Mouse (Mus musculus) neural tube, embryonic 11.5 days (tissue): ENCODE results near the gene Grm4. TPM values are rescaled to one million over a fixed set of nuclear protein-coding genes. Genes with fewer than 3 reads are reported as not detected.

Experiments used
- ATAC-seq: fragments of 200-750 bp; cut with Nextera tagmentation; 2 replicates; pipeline ENCODE4 v1.8.0; 2017; ENCODE audit warnings: moderate number of reproducible peaks, mild to moderate bottlenecking, moderate TSS enrichment, moderate library complexity; ENCODE audit not compliant: insufficient read depth, low FRiP score, low TSS enrichment
- DNase-seq: peaks from one replicate; pipeline ENCODE4 v3.0.0-alpha.2; 2015; ENCODE audit warnings: low spot score
- H3K27ac ChIP-seq: fragments of 300-500 bp; sonication (generic); 2 replicates; pipeline ENCODE4 v1.5.1; 2014; ENCODE audit warnings: low read depth, mild to moderate bottlenecking, low read length
- H3K27me3 ChIP-seq: fragments of 300-500 bp; sonication (generic); 2 replicates; pipeline ENCODE4 v1.6.1; 2014; ENCODE audit warnings: mild to moderate bottlenecking, low read length, mixed read lengths; ENCODE audit not compliant: control insufficient read depth, insufficient read depth
- H3K36me3 ChIP-seq: fragments of 300-500 bp; sonication (generic); 2 replicates; pipeline ENCODE4 v1.6.1; 2014; ENCODE audit warnings: mild to moderate bottlenecking, low read length, moderate library complexity, mixed read lengths; ENCODE audit not compliant: control insufficient read depth, insufficient read depth
- H3K4me1 ChIP-seq: fragments of 300-500 bp; sonication (generic); 2 replicates; pipeline ENCODE4 v1.6.1; 2014; ENCODE audit warnings: low read length, mixed read lengths; ENCODE audit not compliant: control insufficient read depth, insufficient read depth
- H3K4me2 ChIP-seq: fragments of 300-500 bp; sonication (generic); 2 replicates; pipeline ENCODE4 v1.6.1; 2014; ENCODE audit warnings: low read depth, mild to moderate bottlenecking, moderate library complexity
- H3K4me3 ChIP-seq: fragments of 300-500 bp; sonication (generic); 2 replicates; pipeline ENCODE4 v1.5.1; 2014; ENCODE audit warnings: low read depth, low read length
- H3K9ac ChIP-seq: fragments of 300-500 bp; sonication (generic); 2 replicates; pipeline ENCODE4 v1.6.1; 2014; ENCODE audit warnings: mild to moderate bottlenecking, low read length
- H3K9me3 ChIP-seq: fragments of 300-500 bp; sonication (generic); 2 replicates; pipeline ENCODE4 v1.6.1; 2016; ENCODE audit warnings: low read length; ENCODE audit not compliant: control insufficient read depth
- WGBS: fragments of 180-500 bp; shearing (Covaris S2); extraction: QIAGEN DNeasy Blood & Tissue Kit; methylation state at CpG from one replicate; pipeline ENCODE4 v1.1.7; 2014; 5-methylcytosine and 5-hydroxymethylcytosine counted together
- polyA plus RNA-seq: library from polyadenylated mRNA; unstranded; fragments of >200 nt; fragmentation: Nextera tagmentation; extraction: Ambion mirVana; gene quantifications from 2 replicates; pipeline ENCODE4 v1.2.1, GENCODE M21; 2014

Grm4 gene
- polyA plus RNA-seq, 1 experiment from 2014 or later = 2.5 TPM

- no peaks in the 10 kb centered on the region for H3K36me3 ChIP-seq
- no peak overlapping the region for H3K9ac ChIP-seq
- H3K27ac ChIP-seq = no peak overlapping the region
- peaks cover 4% of the 10 kb centered on the region; the same call in 1 of the 2 replicates for H3K4me1 ChIP-seq
- WGBS = 79% methylated on average over 7 of the region's 7 CpGs
- no peak overlapping the region for H3K4me2 ChIP-seq
- DNase-seq (no peak), ATAC-seq (no peak)
- no peaks in the 10 kb centered on the region for H3K9me3 ChIP-seq
- no peak overlapping the region for H3K4me3 ChIP-seq
- H3K27me3 ChIP-seq = no peaks in the 10 kb centered on the region
These were observed 26.1 kb downstream of the Grm4 start for GRCm38 (mm10) chr17:27495008-27495540.

DNA sequence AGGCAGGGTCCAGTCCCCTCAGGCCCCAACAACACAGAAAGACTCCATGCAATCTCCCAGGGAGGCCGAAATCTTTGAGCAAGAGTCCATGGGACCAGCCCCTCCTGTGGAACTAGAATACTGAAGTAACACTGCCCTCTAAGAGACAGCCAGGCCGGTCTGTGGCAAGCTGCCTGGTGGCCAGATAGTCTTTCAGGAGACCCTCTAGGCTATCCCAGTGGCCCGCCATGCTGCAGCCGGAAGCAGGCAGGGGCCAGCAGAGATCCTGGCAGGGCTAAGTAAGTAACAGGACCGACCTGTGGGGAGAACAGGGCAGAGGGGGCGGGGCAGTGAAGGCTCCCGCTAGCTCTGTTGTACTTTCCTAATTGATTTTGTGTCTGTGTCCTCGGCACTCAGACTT lies 27.2 kb downstream of the Grm4 start:
- Histone ChIP-seq H3K27me3 (no peaks in the 10 kb centered on the region), H3K4me1 (no peaks in the 10 kb centered on the region), H3K4me2 (no peak overlapping the region), H3K36me3 (no peaks in the 10 kb centered on the region), H3K9ac (no peak overlapping the region), H3K27ac (no peak overlapping the region), H3K9me3 (no peaks in the 10 kb centered on the region), H3K4me3 (no peak overlapping the region)
- 41% methylated on average over 8 of the region's 8 CpGs for WGBS
- DNase-seq (no peak), ATAC-seq (no peak)

- no peaks in the 10 kb centered on the region for H3K9me3 ChIP-seq
- DNase-seq (no peak), ATAC-seq (no peak)
- H3K4me3 ChIP-seq = no peak overlapping the region
- H3K27ac ChIP-seq = no peak overlapping the region
- no peaks in the 10 kb centered on the region for H3K27me3 ChIP-seq
- WGBS = 89% methylated on average over 4 of the region's 4 CpGs
- H3K36me3 ChIP-seq = no peaks in the 10 kb centered on the region
- H3K4me2 ChIP-seq = no peak overlapping the region
- H3K9ac ChIP-seq = no peak overlapping the region
- H3K4me1 ChIP-seq = no peaks in the 10 kb centered on the region
These were observed 27.8 kb downstream of the Grm4 start for GRCm38 (mm10) chr17:27493389-27493788.

- Histone ChIP-seq H3K36me3 (no peaks in the 10 kb centered on the region), H3K4me3 (no peak overlapping the region), H3K9ac (no peak overlapping the region), H3K4me2 (no peak overlapping the region), H3K4me1 (no peaks in the 10 kb centered on the region), H3K27me3 (no peaks in the 10 kb centered on the region), H3K27ac (no peak overlapping the region), H3K9me3 (no peaks in the 10 kb centered on the region)
- 83% methylated on average over 16 of the region's 16 CpGs for WGBS
- no peak for ATAC-seq
- DNase-seq = no peak
These were observed 32.9 kb downstream of the Grm4 start for GRCm38 (mm10) chr17:27488173-27488823.

- ATAC-seq (no peak), DNase-seq (no peak)
- 0 out of 2 replicates have a peak overlapping the region, but pooled peaks have one; percentile 4 for H3K9ac ChIP-seq
- H3K4me2 ChIP-seq = no peak overlapping the region
- 36% methylated on average over 8 of the region's 8 CpGs for WGBS
- no peak overlapping the region for H3K4me3 ChIP-seq
- no peaks in the 10 kb centered on the region for H3K36me3 ChIP-seq
- H3K27me3 ChIP-seq = no peaks in the 10 kb centered on the region
- no peaks in the 10 kb centered on the region for H3K4me1 ChIP-seq
- no peaks in the 10 kb centered on the region for H3K9me3 ChIP-seq
- H3K27ac ChIP-seq = no peak overlapping the region
These were observed 35.3 kb downstream of the Grm4 start for GRCm38 (mm10) chr17:27485940-27486339.

DNA sequence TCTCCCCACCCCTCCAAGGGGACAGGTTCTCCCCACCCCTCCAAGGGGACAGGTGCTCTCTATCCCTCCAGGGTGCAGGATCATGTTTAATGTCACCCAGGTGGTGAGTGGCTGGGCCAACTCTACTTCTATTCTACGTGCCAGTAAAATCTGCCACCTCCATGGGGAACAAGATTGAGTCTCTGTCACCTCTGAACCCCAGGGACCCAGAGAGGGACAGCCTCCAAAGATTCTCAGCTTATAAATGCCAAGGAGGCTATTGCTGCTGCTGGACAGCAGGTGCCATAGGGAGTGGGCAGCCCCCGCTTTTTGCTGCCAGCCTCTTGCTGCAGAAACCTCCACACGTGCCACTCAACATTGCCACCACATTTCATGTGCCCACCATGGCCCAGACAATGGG lies 37.6 kb downstream of the Grm4 start:
- H3K4me1 ChIP-seq = no peaks in the 10 kb centered on the region
- H3K4me2 ChIP-seq = no peak overlapping the region
- H3K9ac ChIP-seq = no peak overlapping the region
- WGBS = 71% methylated on average over 3 of the region's 3 CpGs
- DNase-seq (no peak), ATAC-seq (no peak)
- no peaks in the 10 kb centered on the region for H3K27me3 ChIP-seq
- H3K36me3 ChIP-seq = no peaks in the 10 kb centered on the region
- no peak overlapping the region for H3K4me3 ChIP-seq
- no peak overlapping the region for H3K27ac ChIP-seq
- H3K9me3 ChIP-seq = no peaks in the 10 kb centered on the region

DNA sequence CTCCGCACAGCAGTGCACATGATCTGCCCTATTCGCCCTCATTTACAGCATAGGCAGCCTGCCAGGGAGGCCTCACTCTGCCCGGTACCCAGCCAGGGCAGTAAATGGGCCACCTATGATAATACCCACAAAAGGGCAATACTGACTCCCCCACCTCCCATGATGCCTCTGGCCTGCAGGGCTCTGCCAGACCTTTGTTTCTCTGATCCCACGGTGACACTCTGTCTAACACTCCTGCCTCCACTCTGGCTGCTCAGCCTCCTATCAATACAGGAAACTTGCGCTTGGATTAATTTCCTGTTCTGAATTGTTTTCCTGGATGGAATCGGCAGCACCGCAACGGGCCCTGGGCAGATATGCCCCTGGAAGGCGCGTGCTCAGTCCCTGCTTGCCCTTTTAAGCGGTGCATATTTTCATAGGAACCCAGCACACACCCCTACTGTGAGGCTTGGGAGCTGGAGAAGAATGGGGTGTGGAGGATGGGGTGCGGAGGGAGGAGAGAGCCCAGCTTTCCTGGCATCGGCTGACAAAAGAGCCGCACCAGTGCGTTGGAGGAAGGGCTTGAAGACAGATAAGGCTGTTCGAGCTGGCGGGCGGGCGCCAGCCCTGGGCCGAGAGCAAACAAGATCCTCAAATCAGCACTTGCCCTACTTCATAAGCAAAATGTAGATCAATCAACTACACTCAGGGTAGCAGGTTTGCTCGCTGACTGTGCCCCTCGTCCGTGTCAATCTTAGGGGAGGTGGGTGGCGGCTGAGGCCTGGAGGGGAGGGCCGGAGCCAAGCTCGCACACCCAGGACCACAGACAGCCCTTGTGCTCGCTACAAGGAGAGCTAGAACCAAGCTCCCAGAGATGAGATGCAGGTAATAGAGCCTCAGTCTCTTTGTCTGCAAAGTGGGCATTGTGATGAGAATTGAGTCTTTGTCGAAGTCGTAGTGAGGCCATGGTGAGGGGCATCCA lies 40.8 kb downstream of the Grm4 start:
- WGBS = 64% methylated on average over 29 of the region's 29 CpGs
- H3K4me1 ChIP-seq = no peaks in the 10 kb centered on the region
- no peak overlapping the region for H3K4me2 ChIP-seq
- no peaks in the 10 kb centered on the region for H3K36me3 ChIP-seq
- ATAC-seq (no peak), DNase-seq (no peak)
- no peak overlapping the region; the same call in 1 of the 2 replicates for H3K9ac ChIP-seq
- H3K27ac ChIP-seq = no peak overlapping the region
- H3K9me3 ChIP-seq = no peaks in the 10 kb centered on the region
- no peak overlapping the region for H3K4me3 ChIP-seq
- H3K27me3 ChIP-seq = no peaks in the 10 kb centered on the region

- Histone ChIP-seq H3K9me3 (no peaks in the 10 kb centered on the region), H3K27ac (no peak overlapping the region), H3K4me3 (no peak overlapping the region), H3K9ac (no peak overlapping the region), H3K36me3 (no peaks in the 10 kb centered on the region), H3K4me1 (0 out of 2 replicates have a peak, but pooled peaks cover 2% of the 10 kb centered on the region), H3K27me3 (no peaks in the 10 kb centered on the region), H3K4me2 (no peak overlapping the region)
- ATAC-seq (no peak), DNase-seq (no peak)
- 90% methylated on average over 11 of the region's 11 CpGs for WGBS
These were observed 45.6 kb downstream of the Grm4 start for GRCm38 (mm10) chr17:27475650-27476049.
